Mouse (Mus musculus) liver, embryonic 14.5 days (tissue): ENCODE measurements around the gene U2surp. TPM values are rescaled to one million over a fixed set of nuclear protein-coding genes. Genes with fewer than 3 reads are reported as not detected.

Experiments
- ATAC-seq: fragments of 200-750 bp; cut with Nextera tagmentation; 2 replicates; pipeline ENCODE4 v1.8.0; 2017; ENCODE audit warnings: moderate number of reproducible peaks, mild to moderate bottlenecking, moderate library complexity; ENCODE audit not compliant: insufficient read depth
- DNase-seq, 3 experiments: peaks; one replicate each; pipeline ENCODE4 v3.0.0-alpha.2; 2012 to 2013; ENCODE audit warnings: low read depth in 3 of 3, low spot score in 3 of 3
- H3K27ac ChIP-seq: fragments of 300-500 bp; sonication (generic); 2 replicates; pipeline ENCODE4 v1.5.1; 2014; ENCODE audit warnings: moderate library complexity, mild to moderate bottlenecking, control low read depth, inconsistent platforms
- H3K27me3 ChIP-seq: fragments of 300-500 bp; sonication (generic); 2 replicates; pipeline ENCODE4 v1.6.1; 2014; ENCODE audit warnings: mild to moderate bottlenecking, low read length, moderate library complexity; ENCODE audit not compliant: control insufficient read depth, insufficient read depth
- H3K36me3 ChIP-seq: fragments of 300-500 bp; sonication (generic); replicated peaks from 2 replicates; pipeline ENCODE4 v1.6.1; 2014; ENCODE audit warnings: low read depth; ENCODE audit not compliant: control insufficient read depth, insufficient read depth
- H3K4me1 ChIP-seq, 2 experiments: fragments of 200-500 bp in 1 of 2; fragments of 300-500 bp in 1 of 2; sonication (generic) in 1 of 2; replicated peaks; 2 replicates each; pipeline ENCODE4 v1.6.1; 2012 to 2014; ENCODE audit warnings: antibody characterized with exemption in 1 of 2, inconsistent platforms in 1 of 2, low read length in 1 of 2; ENCODE audit not compliant: control insufficient read depth in 2 of 2, insufficient read depth in 2 of 2
- H3K4me2 ChIP-seq: fragments of 300-500 bp; sonication (generic); 2 replicates; pipeline ENCODE4 v1.6.1; 2014; ENCODE audit warnings: low read depth, mild to moderate bottlenecking, control low read depth, moderate library complexity
- H3K4me3 ChIP-seq, 2 experiments: fragments of 200-500 bp in 1 of 2; fragments of 300-500 bp in 1 of 2; sonication (generic) in 1 of 2; 2 replicates each; pipeline ENCODE4 v1.5.1; 2012 to 2014; ENCODE audit warnings: low read depth in 2 of 2, low read length in 2 of 2, mild to moderate bottlenecking in 2 of 2, control low read depth in 1 of 2, inconsistent platforms in 1 of 2, moderate library complexity in 1 of 2; ENCODE audit not compliant: insufficient read depth in 1 of 2
- H3K9ac ChIP-seq: fragments of 300-500 bp; sonication (generic); replicated peaks from 2 replicates; pipeline ENCODE4 v1.6.1; 2014; ENCODE audit warnings: mild to moderate bottlenecking, control low read depth, moderate library complexity
- H3K9me3 ChIP-seq: fragments of 300-500 bp; sonication (generic); 2 replicates; pipeline ENCODE4 v1.6.1; 2016; ENCODE audit warnings: low read length, mixed read lengths; ENCODE audit not compliant: control insufficient read depth
- CTCF ChIP-seq: IDR thresholded peaks from 2 replicates; pipeline ENCODE4 v1.5.1; 2016; ENCODE audit warnings: antibody characterized with exemption, low read depth, control low read depth
- EP300 ChIP-seq: IDR thresholded peaks from 2 replicates; pipeline ENCODE4 v1.6.1; 2016; ENCODE audit warnings: antibody characterized with exemption, low read depth
- WGBS: fragments of 180-500 bp; shearing (Covaris S2); extraction: QIAGEN DNeasy Blood & Tissue Kit; methylation state at CpG from one replicate; pipeline ENCODE4 v1.1.7; 2014; ENCODE audit not compliant: insufficient replicate concordance; 5-methylcytosine and 5-hydroxymethylcytosine counted together
- polyA plus RNA-seq, 2 experiments: library from polyadenylated mRNA; depleted of rRNA in 1 of 2; stranded (reverse) in 1 of 2; unstranded in 1 of 2; fragments of >200 nt; fragmentation: Nextera tagmentation in 1 of 2; extraction: Ambion mirVana in 1 of 2; gene quantifications; 2 replicates each; pipeline versions ENCODE4 v1.2.1 to v1.2.3; 2012 to 2014

U2surp gene
- polyA plus RNA-seq, 2 experiments: 12.4 to 57.4 TPM

DNA sequence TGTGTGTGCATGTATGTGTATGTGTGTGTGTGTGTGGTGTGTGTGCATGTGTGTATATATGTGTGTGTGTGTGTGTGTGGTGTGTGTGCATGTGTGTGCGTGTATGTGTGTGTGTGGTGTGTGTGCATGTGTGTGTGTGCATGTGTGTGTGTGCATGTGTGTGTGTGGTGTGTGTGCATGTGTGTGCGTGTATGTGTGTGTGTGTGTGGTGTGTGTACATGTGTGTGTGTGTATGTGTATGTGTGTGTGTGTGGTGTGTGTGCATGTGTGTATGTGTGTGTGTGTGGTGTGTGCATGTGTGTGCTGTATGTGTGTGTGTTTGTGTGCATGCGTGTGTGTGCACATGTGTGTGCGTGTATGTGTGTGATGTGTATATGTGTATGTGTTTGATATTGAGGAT, 32.8 kb upstream of the U2surp start:
- H3K27ac ChIP-seq: no peak overlapping the region
- no peaks in the 10 kb centered on the region for H3K9me3 ChIP-seq
- WGBS: 80% methylated on average over 4 of the region's 4 CpGs
- H3K4me2 ChIP-seq: no peak overlapping the region
- peaks cover 10 to 28% of the 10 kb centered on the region in 2 experiments for H3K4me1 ChIP-seq
- H3K27me3 ChIP-seq: no peaks in the 10 kb centered on the region
- no peak for ATAC-seq
- DNase-seq: no peak
- no peak for TF ChIP-seq CTCF
- no peak for TF ChIP-seq EP300
- H3K9ac ChIP-seq: no peak overlapping the region
- H3K36me3 ChIP-seq: no peaks in the 10 kb centered on the region
- no peak overlapping the region for H3K4me3 ChIP-seq

DNA sequence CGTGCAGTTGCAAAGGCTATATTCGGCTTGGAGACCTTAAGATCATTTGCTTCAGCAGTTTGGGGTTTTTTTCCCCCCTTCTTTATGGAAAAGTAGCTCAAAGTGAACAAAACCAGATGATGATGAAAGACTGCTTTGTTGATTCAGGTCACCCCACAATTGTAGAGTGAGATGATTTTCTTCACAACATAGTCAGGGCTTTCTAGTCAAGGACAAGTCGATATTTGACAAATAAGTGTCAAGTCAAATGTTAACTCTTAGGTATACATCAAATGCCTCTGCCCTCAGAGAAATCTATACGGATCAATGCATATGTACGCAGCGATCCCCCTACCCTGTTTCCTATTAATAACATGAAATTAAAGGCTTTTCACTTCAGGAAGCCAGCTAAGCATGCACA, 30.7 kb upstream of the U2surp start:
- DNase-seq: no peak
- H3K4me2 ChIP-seq: no peak overlapping the region; the same call in 1 of the 2 replicates
- TF ChIP-seq EP300: no peak
- no peak for TF ChIP-seq CTCF
- H3K27me3 ChIP-seq: no peaks in the 10 kb centered on the region
- no peak overlapping the region for H3K4me3 ChIP-seq
- WGBS: 66% methylated on average over 6 of the region's 6 CpGs
- no peak overlapping the region for H3K9ac ChIP-seq
- H3K4me1 ChIP-seq: peaks cover 10 to 23% of the 10 kb centered on the region in 2 experiments
- no peaks in the 10 kb centered on the region for H3K9me3 ChIP-seq
- no peaks in the 10 kb centered on the region for H3K36me3 ChIP-seq
- no peak overlapping the region; the same call in 1 of the 2 replicates for H3K27ac ChIP-seq
- ATAC-seq: peak; percentile 14; the same call in 1 of the 2 replicates

GRCm38 (mm10) chr9:95541650-95542432, 30.0 kb upstream of the U2surp start:
- Histone ChIP-seq H3K4me3 (no peak overlapping the region), H3K9me3 (no peaks in the 10 kb centered on the region)

DNA sequence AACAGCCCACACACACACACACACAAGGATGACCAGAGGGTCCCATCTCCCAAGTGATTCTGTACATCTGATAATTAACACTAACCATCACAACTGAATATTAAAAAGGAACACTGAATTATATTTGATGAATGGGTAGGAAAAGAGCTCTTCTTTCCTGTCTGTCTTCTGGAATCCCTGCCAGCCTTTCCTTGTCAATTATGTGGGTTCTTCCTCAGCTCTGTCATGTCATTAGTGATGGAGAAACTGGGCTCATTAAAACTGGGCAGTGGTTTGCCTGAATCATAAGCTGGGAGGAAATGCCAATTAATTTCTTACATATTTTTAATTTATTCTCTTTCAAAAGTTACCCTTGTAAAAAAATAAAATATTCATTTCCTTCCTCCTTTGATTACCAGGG, 29.4 kb upstream of the U2surp start:
- H3K4me2 ChIP-seq: no peak overlapping the region
- no peaks in the 10 kb centered on the region for H3K36me3 ChIP-seq
- H3K4me1 ChIP-seq: peaks cover 3 to 13% of the 10 kb centered on the region in 2 experiments
- DNase-seq: no peak
- H3K27me3 ChIP-seq: no peaks in the 10 kb centered on the region
- H3K4me3 ChIP-seq: no peak overlapping the region
- H3K27ac ChIP-seq: no peak overlapping the region
- H3K9me3 ChIP-seq: no peaks in the 10 kb centered on the region
- TF ChIP-seq EP300 (no peak), CTCF (no peak)
- no peak for ATAC-seq
- no peak overlapping the region for H3K9ac ChIP-seq

More at GRCm38 (mm10) chr9:95541650-95542432, 30.0 kb upstream of the U2surp start:
- no peak for TF ChIP-seq EP300
- no peak for TF ChIP-seq CTCF
- H3K27me3 ChIP-seq: no peaks in the 10 kb centered on the region
- DNase-seq: no peak
- H3K4me1 ChIP-seq: peaks cover 6 to 18% of the 10 kb centered on the region in 2 experiments
- H3K4me2 ChIP-seq: no peak overlapping the region; the same call in 1 of the 2 replicates
- no peaks in the 10 kb centered on the region for H3K36me3 ChIP-seq
- ATAC-seq: no peak
- H3K9ac ChIP-seq: no peak overlapping the region
- peak overlapping the region; percentile 14 for H3K27ac ChIP-seq
- WGBS: 69% methylated on average over 15 of the region's 15 CpGs

- no peak for TF ChIP-seq EP300
- peak; percentile 95 for TF ChIP-seq CTCF
- Histone ChIP-seq H3K4me1 (peaks cover 0 to 11% of the 10 kb centered on the region in 2 experiments; a peak in 2 of 4 replicates), H3K36me3 (no peaks in the 10 kb centered on the region), H3K9me3 (no peaks in the 10 kb centered on the region), H3K4me2 (no peak overlapping the region), H3K4me3 (no peak overlapping the region), H3K27me3 (no peaks in the 10 kb centered on the region), H3K27ac (no peak overlapping the region), H3K9ac (no peak overlapping the region)
- 35% methylated on average over 4 of the region's 4 CpGs for WGBS
- DNase-seq (peak; percentile 53 to 67 (median 61)), ATAC-seq (peak; percentile 64)
Measured at GRCm38 (mm10) chr9:95540487-95540886, 28.7 kb upstream of the U2surp start.
